Mouse (Mus musculus): Measurements from ENCODE around the gene Nat10. TPM values are rescaled to one million over a fixed set of nuclear protein-coding genes. Genes with fewer than 3 reads are reported as not detected.

Gene Nat10
- polyA plus RNA-seq (2014; fragmentation: Nextera tagmentation; extraction: Ambion mirVana) = 15.3 and 16.3 TPM in 2 replicates

DNA sequence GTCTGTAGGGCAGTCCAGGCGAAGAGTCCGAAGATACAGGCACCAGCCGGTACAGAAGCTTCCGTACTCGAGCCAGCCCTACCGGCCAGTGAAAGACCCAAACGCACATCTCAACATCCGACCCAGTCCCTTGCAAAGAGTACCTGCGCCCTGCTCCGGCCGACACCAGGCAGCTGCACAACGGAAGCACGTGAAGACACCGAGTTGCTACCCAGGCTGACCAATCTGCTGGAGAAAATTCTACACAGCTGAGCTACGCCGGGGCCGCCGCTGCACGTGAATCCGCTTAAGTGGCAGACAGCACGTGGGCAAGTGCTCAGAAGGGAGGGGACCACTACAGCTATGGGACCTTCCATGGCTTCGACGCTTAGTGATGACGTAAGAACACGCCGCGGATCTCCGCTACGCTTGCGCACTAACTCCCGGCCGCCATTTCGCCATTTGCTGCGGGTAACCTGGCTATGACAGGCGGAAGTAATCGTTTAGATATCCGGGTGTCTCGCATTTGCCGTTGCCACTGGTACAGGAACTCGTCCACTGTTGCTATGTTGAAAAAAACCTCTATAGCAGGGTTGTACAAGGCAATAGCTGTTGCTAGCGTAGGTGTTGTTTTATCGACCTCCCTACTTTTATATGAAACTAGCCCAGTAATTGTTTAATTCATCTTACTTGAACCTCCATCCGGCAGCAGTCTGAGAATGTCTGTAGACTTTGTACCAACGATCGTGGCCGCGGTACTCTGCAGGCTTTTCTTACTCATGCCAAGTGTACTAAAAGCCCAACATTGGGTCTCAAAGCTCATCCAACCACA lies at the start of gene Nat10:
Nat10 (minus strand) TSS at position 365 of the 811 bp plus-strand sequence.
- Histone ChIP-seq H3K27me3 (ENCODE audit: control insufficient read depth, insufficient read depth, low read length) (no peaks in the 10 kb centered on the region), H3K4me2 (ENCODE audit: low read length) (peak within 1 kb of the TSS; percentile 87), H3K9ac (ENCODE audit: low read length) (peak within 1 kb of the TSS; percentile 71), H3K9me3 (ENCODE audit: control insufficient read depth, low read length) (no peaks in the 10 kb centered on the region), H3K36me3 (ENCODE audit: control insufficient read depth, insufficient read depth, low read length) (peaks cover 32% of the 10 kb centered on the region), H3K4me1 (ENCODE audit: control insufficient read depth in 2 of 2, insufficient read depth in 2 of 2, low read length in 2 of 2) (peaks cover 0 to 6% of the 10 kb centered on the region in 2 experiments; a peak in 1 of 4 replicates), H3K4me3 (ENCODE audit: control insufficient read depth in 1 of 2, insufficient read depth in 1 of 2, low read depth in 1 of 2, low read length in 2 of 2) (peak within 1 kb of the TSS; percentile 56 to 66), H3K27ac (replicated peaks in 1 of 2; ENCODE audit: control insufficient read depth in 1 of 2, insufficient read depth in 1 of 2, low read depth in 2 of 2, low read length in 2 of 2) (peak within 1 kb of the TSS; percentile 65 to 68)
- peak; percentile 94 for ATAC-seq (ENCODE audit: insufficient number of reproducible peaks, insufficient read depth, low FRiP score, low read depth)
- WGBS = under 1% methylated on average over 47 of the region's 47 CpGs

- Histone ChIP-seq H3K27ac (replicated peaks in 1 of 2; ENCODE audit: control insufficient read depth in 1 of 2, insufficient read depth in 1 of 2, low read depth in 2 of 2, low read length in 2 of 2) (no peak overlapping the region), H3K27me3 (ENCODE audit: control insufficient read depth, insufficient read depth, low read length) (no peaks in the 10 kb centered on the region), H3K9me3 (ENCODE audit: control insufficient read depth, low read length) (no peaks in the 10 kb centered on the region), H3K4me1 (ENCODE audit: control insufficient read depth in 2 of 2, insufficient read depth in 2 of 2, low read length in 2 of 2) (no peaks in the 10 kb centered on the region), H3K36me3 (ENCODE audit: control insufficient read depth, insufficient read depth, low read length) (no peaks in the 10 kb centered on the region), H3K9ac (ENCODE audit: low read length) (no peak overlapping the region), H3K4me3 (ENCODE audit: control insufficient read depth in 1 of 2, insufficient read depth in 1 of 2, low read depth in 1 of 2, low read length in 2 of 2) (no peak overlapping the region), H3K4me2 (ENCODE audit: low read length) (no peak overlapping the region)
- 77% methylated on average over 6 of the region's 6 CpGs for WGBS
- no peak for ATAC-seq (ENCODE audit: insufficient number of reproducible peaks, insufficient read depth, low FRiP score, low read depth)
These were observed 49.3 kb upstream of the Nat10 start for GRCm38 (mm10) chr2:103810412-103810811.

GRCm38 (mm10) chr2:103808466-103808865 lies 47.4 kb upstream of the Nat10 start:
- H3K27me3 ChIP-seq (ENCODE audit: control insufficient read depth, insufficient read depth, low read length) = no peaks in the 10 kb centered on the region
- H3K36me3 ChIP-seq (ENCODE audit: control insufficient read depth, insufficient read depth, low read length) = no peaks in the 10 kb centered on the region
- H3K4me2 ChIP-seq (ENCODE audit: low read length) = no peak overlapping the region
- no peak for ATAC-seq (ENCODE audit: insufficient number of reproducible peaks, insufficient read depth, low FRiP score, low read depth)
- H3K27ac ChIP-seq (replicated peaks in 1 of 2; ENCODE audit: control insufficient read depth in 1 of 2, insufficient read depth in 1 of 2, low read depth in 2 of 2, low read length in 2 of 2) = no peak overlapping the region
- H3K4me3 ChIP-seq (ENCODE audit: control insufficient read depth in 1 of 2, insufficient read depth in 1 of 2, low read depth in 1 of 2, low read length in 2 of 2) = no peak overlapping the region
- no peaks in the 10 kb centered on the region for H3K9me3 ChIP-seq (ENCODE audit: control insufficient read depth, low read length)
- peaks cover 0 to 3% of the 10 kb centered on the region in 2 experiments; a peak in 1 of 4 replicates for H3K4me1 ChIP-seq (ENCODE audit: control insufficient read depth in 2 of 2, insufficient read depth in 2 of 2, low read length in 2 of 2)
- no peak overlapping the region for H3K9ac ChIP-seq (ENCODE audit: low read length)

- Histone ChIP-seq H3K9me3 (ENCODE audit: control insufficient read depth, low read length) (no peaks in the 10 kb centered on the region), H3K4me1 (ENCODE audit: control insufficient read depth in 2 of 2, insufficient read depth in 2 of 2, low read length in 2 of 2) (peaks cover 0 to 3% of the 10 kb centered on the region in 2 experiments; a peak in 2 of 4 replicates), H3K9ac (ENCODE audit: low read length) (no peak overlapping the region), H3K4me2 (ENCODE audit: low read length) (no peak overlapping the region), H3K36me3 (ENCODE audit: control insufficient read depth, insufficient read depth, low read length) (no peaks in the 10 kb centered on the region), H3K4me3 (ENCODE audit: control insufficient read depth in 1 of 2, insufficient read depth in 1 of 2, low read depth in 1 of 2, low read length in 2 of 2) (no peak overlapping the region), H3K27me3 (ENCODE audit: control insufficient read depth, insufficient read depth, low read length) (no peaks in the 10 kb centered on the region), H3K27ac (replicated peaks in 1 of 2; ENCODE audit: control insufficient read depth in 1 of 2, insufficient read depth in 1 of 2, low read depth in 2 of 2, low read length in 2 of 2) (no peak overlapping the region)
- no peak for ATAC-seq (ENCODE audit: insufficient number of reproducible peaks, insufficient read depth, low FRiP score, low read depth)
- WGBS = 83% methylated on average over 5 of the region's 5 CpGs
These were observed 42.9 kb upstream of the Nat10 start for GRCm38 (mm10) chr2:103803770-103804530.

GRCm38 (mm10) chr2:103802422-103802821 lies 41.4 kb upstream of the Nat10 start:
- no peaks in the 10 kb centered on the region for H3K36me3 ChIP-seq (ENCODE audit: control insufficient read depth, insufficient read depth, low read length)
- 83% methylated on average over 1 of the region's 1 CpGs for WGBS
- H3K9ac ChIP-seq (ENCODE audit: low read length) = no peak overlapping the region
- H3K9me3 ChIP-seq (ENCODE audit: control insufficient read depth, low read length) = no peaks in the 10 kb centered on the region
- ATAC-seq (ENCODE audit: insufficient number of reproducible peaks, insufficient read depth, low FRiP score, low read depth) = no peak
- H3K4me3 ChIP-seq (ENCODE audit: control insufficient read depth in 1 of 2, insufficient read depth in 1 of 2, low read depth in 1 of 2, low read length in 2 of 2) = no peak overlapping the region
- H3K27ac ChIP-seq (replicated peaks in 1 of 2; ENCODE audit: control insufficient read depth in 1 of 2, insufficient read depth in 1 of 2, low read depth in 2 of 2, low read length in 2 of 2) = no peak overlapping the region
- no peaks in the 10 kb centered on the region for H3K27me3 ChIP-seq (ENCODE audit: control insufficient read depth, insufficient read depth, low read length)
- no peak overlapping the region for H3K4me2 ChIP-seq (ENCODE audit: low read length)
- peaks cover 0 to 6% of the 10 kb centered on the region in 2 experiments; a peak in 2 of 4 replicates for H3K4me1 ChIP-seq (ENCODE audit: control insufficient read depth in 2 of 2, insufficient read depth in 2 of 2, low read length in 2 of 2)

GRCm38 (mm10) chr2:103797491-103798009 lies 36.5 kb upstream of the Nat10 start, which contains the start of gene Caprin1:
Gene Caprin1 (minus strand): TSS chr2:103797649.
- Histone ChIP-seq H3K9me3 (ENCODE audit: control insufficient read depth, low read length) (no peaks in the 10 kb centered on the region), H3K9ac (ENCODE audit: low read length) (peak within 1 kb of the TSS; percentile 94), H3K36me3 (ENCODE audit: control insufficient read depth, insufficient read depth, low read length) (peaks cover 27% of the 10 kb centered on the region), H3K27me3 (ENCODE audit: control insufficient read depth, insufficient read depth, low read length) (no peaks in the 10 kb centered on the region), H3K27ac (replicated peaks in 1 of 2; ENCODE audit: control insufficient read depth in 1 of 2, insufficient read depth in 1 of 2, low read depth in 2 of 2, low read length in 2 of 2) (peak within 1 kb of the TSS; percentile 100), H3K4me2 (ENCODE audit: low read length) (peak within 1 kb of the TSS; percentile 83), H3K4me3 (ENCODE audit: control insufficient read depth in 1 of 2, insufficient read depth in 1 of 2, low read depth in 1 of 2, low read length in 2 of 2) (peak within 1 kb of the TSS; percentile 86 to 88), H3K4me1 (ENCODE audit: control insufficient read depth in 2 of 2, insufficient read depth in 2 of 2, low read length in 2 of 2) (peaks cover 0 to 15% of the 10 kb centered on the region in 2 experiments; a peak in 3 of 4 replicates)
- ATAC-seq (ENCODE audit: insufficient number of reproducible peaks, insufficient read depth, low FRiP score, low read depth) = peak; percentile 95
- whole genome bisulfite sequencing = under 1% methylated on average over 33 of the region's 33 CpGs

- H3K9ac ChIP-seq (ENCODE audit: low read length) = peak overlapping the region; percentile 94
- peak overlapping the region; percentile 100 for H3K27ac ChIP-seq (replicated peaks in 1 of 2; ENCODE audit: control insufficient read depth in 1 of 2, insufficient read depth in 1 of 2, low read depth in 2 of 2, low read length in 2 of 2)
- peak overlapping the region; percentile 83 for H3K4me2 ChIP-seq (ENCODE audit: low read length)
- ATAC-seq (ENCODE audit: insufficient number of reproducible peaks, insufficient read depth, low FRiP score, low read depth) = peak; percentile 67
- peak overlapping the region; percentile 86 to 88 for H3K4me3 ChIP-seq (ENCODE audit: control insufficient read depth in 1 of 2, insufficient read depth in 1 of 2, low read depth in 1 of 2, low read length in 2 of 2)
- WGBS = under 1% methylated on average over 33 of the region's 72 CpGs
- no peaks in the 10 kb centered on the region for H3K9me3 ChIP-seq (ENCODE audit: control insufficient read depth, low read length)
- H3K4me1 ChIP-seq (ENCODE audit: control insufficient read depth in 2 of 2, insufficient read depth in 2 of 2, low read length in 2 of 2) = peaks cover 0 to 21% of the 10 kb centered on the region in 2 experiments; a peak in 3 of 4 replicates
- peaks cover 33% of the 10 kb centered on the region for H3K36me3 ChIP-seq (ENCODE audit: control insufficient read depth, insufficient read depth, low read length)
- no peaks in the 10 kb centered on the region for H3K27me3 ChIP-seq (ENCODE audit: control insufficient read depth, insufficient read depth, low read length)
These were observed 35.9 kb upstream of the Nat10 start for GRCm38 (mm10) chr2:103796861-103797466.
